Mouse (Mus musculus) small intestine, adult 2 months (tissue): ENCODE measurements around the gene Pax8. TPM values are rescaled to one million over a fixed set of nuclear protein-coding genes. Genes with fewer than 3 reads are reported as not detected.

Experiments used
- H3K27ac ChIP-seq: fragments of 200-500 bp; 2 replicates; pipeline ENCODE4 v1.5.1; 2012; ENCODE audit warnings: low read depth, low read length, control low read depth, inconsistent platforms; ENCODE audit not compliant: insufficient read depth
- H3K27me3 ChIP-seq: fragments of 200-500 bp; 2 replicates; pipeline ENCODE4 v1.6.1; 2012; ENCODE audit warnings: mild to moderate bottlenecking, moderate library complexity, low read length, inconsistent platforms; ENCODE audit not compliant: control insufficient read depth, insufficient read depth
- H3K36me3 ChIP-seq: fragments of 200-500 bp; 2 replicates; pipeline ENCODE4 v1.6.1; 2012; ENCODE audit warnings: mild to moderate bottlenecking, low read length, control low read depth, inconsistent platforms; ENCODE audit not compliant: control insufficient read depth, insufficient read depth
- H3K4me1 ChIP-seq: fragments of 200-500 bp; 2 replicates; pipeline ENCODE4 v1.6.1; 2012; ENCODE audit warnings: low read length, inconsistent platforms, mixed read lengths; ENCODE audit not compliant: control insufficient read depth, insufficient read depth, insufficient read length
- H3K4me3 ChIP-seq: fragments of 200-500 bp; 2 replicates; pipeline ENCODE4 v1.5.1; 2012; ENCODE audit warnings: low read depth, mild to moderate bottlenecking, control low read depth, inconsistent platforms, low read length, moderate library complexity
- CTCF ChIP-seq: fragments of 200-500 bp; IDR thresholded peaks from 2 replicates; pipeline ENCODE4 v1.5.1; 2012; ENCODE audit warnings: low read depth, mild to moderate bottlenecking, control low read depth, inconsistent platforms, low read length, moderate library complexity, mixed read lengths; ENCODE audit not compliant: insufficient replicate concordance, insufficient read length; ENCODE audit errors: extremely low read depth
- POLR2A ChIP-seq: fragments of 200-500 bp; IDR thresholded peaks from 2 replicates; pipeline ENCODE4 v1.6.1; 2012; ENCODE audit warnings: low read depth, mild to moderate bottlenecking, control low read depth, inconsistent platforms, low read length, moderate library complexity
- WGBS: fragments of 180-500 bp; shearing (Covaris S2); methylation state at CpG from one replicate; pipeline ENCODE4 v1.1.7; 2018; 5-methylcytosine and 5-hydroxymethylcytosine counted together
- polyA plus RNA-seq: library from polyadenylated mRNA; depleted of rRNA; stranded (reverse); fragments of >200 nt; gene quantifications from 2 replicates; pipeline ENCODE4 v1.2.3, GENCODE M21; 2012; rRNA removed

Pax8 gene
- polyA plus RNA-seq, result 2.4 and 10.4 TPM in 2 replicates

- H3K4me1 ChIP-seq, result peaks cover 11% of the 10 kb centered on the region; the same call in 1 of the 2 replicates
- WGBS, result 84% methylated on average over 9 of the region's 9 CpGs
Observed at GRCm38 (mm10) chr2:24475420-24475819, at the start of gene Pax8. Gene Pax8 (minus strand): TSS chr2:24475599.

GRCm38 (mm10) chr2:24521430-24522226 is 46.2 kb upstream of the Pax8 start:
- Histone ChIP-seq H3K27me3 (no peaks in the 10 kb centered on the region), H3K36me3 (no peaks in the 10 kb centered on the region), H3K27ac (no peak overlapping the region), H3K4me3 (peak overlapping the region; percentile 57), H3K4me1 (peaks cover 8% of the 10 kb centered on the region)
- TF ChIP-seq CTCF (no peak), POLR2A (no peak)
- WGBS, result 2% methylated on average over 33 of the region's 33 CpGs

More at GRCm38 (mm10) chr2:24475420-24475819, at the start of gene Pax8:
- Histone ChIP-seq H3K27ac (no peak within 1 kb of the TSS), H3K4me3 (no peak within 1 kb of the TSS), H3K36me3 (no peaks in the 10 kb centered on the region), H3K27me3 (no peaks in the 10 kb centered on the region)
- TF ChIP-seq POLR2A (no peak), CTCF (no peak)

- 35% methylated on average over 9 of the region's 9 CpGs for WGBS
- no peak overlapping the region for H3K4me3 ChIP-seq
- H3K4me1 ChIP-seq, result peaks cover 8% of the 10 kb centered on the region
- H3K27ac ChIP-seq, result no peak overlapping the region
- H3K36me3 ChIP-seq, result no peaks in the 10 kb centered on the region
- TF ChIP-seq POLR2A (no peak), CTCF (no peak)
- no peaks in the 10 kb centered on the region for H3K27me3 ChIP-seq
Observed at GRCm38 (mm10) chr2:24520576-24521272, 45.3 kb upstream of the Pax8 start.

- 85% methylated on average over 3 of the region's 3 CpGs for WGBS
- Histone ChIP-seq H3K27ac (no peak overlapping the region), H3K36me3 (no peaks in the 10 kb centered on the region), H3K4me1 (peaks cover 8% of the 10 kb centered on the region), H3K27me3 (no peaks in the 10 kb centered on the region), H3K4me3 (no peak overlapping the region)
- TF ChIP-seq CTCF (no peak), POLR2A (no peak)
Observed at GRCm38 (mm10) chr2:24516946-24517345, 41.5 kb upstream of the Pax8 start.

- no peaks in the 10 kb centered on the region for H3K27me3 ChIP-seq
- H3K27ac ChIP-seq, result no peak overlapping the region
- no peaks in the 10 kb centered on the region; the same call in 1 of the 2 replicates for H3K4me1 ChIP-seq
- no peaks in the 10 kb centered on the region for H3K36me3 ChIP-seq
- TF ChIP-seq CTCF (no peak), POLR2A (no peak)
- 90% methylated on average over 3 of the region's 3 CpGs for WGBS
- no peak overlapping the region for H3K4me3 ChIP-seq
Observed at GRCm38 (mm10) chr2:24507359-24507758, 32.0 kb upstream of the Pax8 start.

- Histone ChIP-seq H3K4me3 (no peak overlapping the region), H3K27ac (no peak overlapping the region), H3K36me3 (no peaks in the 10 kb centered on the region), H3K4me1 (no peaks in the 10 kb centered on the region; the same call in 1 of the 2 replicates), H3K27me3 (no peaks in the 10 kb centered on the region)
- TF ChIP-seq CTCF (no peak), POLR2A (no peak)
- 47% methylated on average over 5 of the region's 5 CpGs for WGBS
Observed at GRCm38 (mm10) chr2:24502963-24503471, 27.6 kb upstream of the Pax8 start.

GRCm38 (mm10) chr2:24500921-24501320 is 25.5 kb upstream of the Pax8 start:
- no peak for TF ChIP-seq POLR2A
- no peak for TF ChIP-seq CTCF
- Histone ChIP-seq H3K36me3 (no peaks in the 10 kb centered on the region), H3K27ac (no peak overlapping the region), H3K27me3 (no peaks in the 10 kb centered on the region), H3K4me1 (no peaks in the 10 kb centered on the region; the same call in 1 of the 2 replicates), H3K4me3 (no peak overlapping the region)
- 63% methylated on average over 2 of the region's 2 CpGs for WGBS
